ENCODE assay signal across 9 mouse cellular contexts in genomic region chr2:118245914-118246313, GRCm38 (mm10). TPM values are rescaled to one million over a fixed set of nuclear protein-coding genes. Genes with fewer than 3 reads are reported as not detected.
A peak's percentile ranks its signal among the peaks of the same experiment; 100 is the strongest.
DNase-seq lines count a peak whose midpoint lies in the region; ATAC-seq and TF ChIP-seq lines count a peak whose summit lies in the region.
"Had no signal": no experiment of that assay in that cellular context is flagged by ENCODE, and none has a peak within 500 bp of the region (broad histone marks: within the 10 kb centered on the region; RNA-seq: fewer than 3 reads in every experiment).

No protein-coding gene starts in this region.

- no peaks in the 10 kb centered on the region for H3K27me3 ChIP-seq in E14TG2a.4 (ENCODE audit: insufficient read depth, low read length)
- no peaks in the 10 kb centered on the region for H3K27me3 ChIP-seq in embryonic facial prominence, embryonic 15.5 days
- H3K27me3 ChIP-seq in heart, postnatal 0 days (ENCODE audit: control insufficient read depth, insufficient read depth, low read length), result peaks cover 6% of the 10 kb centered on the region

- no peaks in the 10 kb centered on the region for H3K9me3 ChIP-seq in E14TG2a.4 (ENCODE audit: low read length)
- no peaks in the 10 kb centered on the region for H3K9me3 ChIP-seq in embryonic facial prominence, embryonic 15.5 days (replicated peaks)
- H3K9me3 ChIP-seq in heart, postnatal 0 days (replicated peaks; ENCODE audit: control insufficient read depth, low read length), result no peaks in the 10 kb centered on the region
- H3K9me3 ChIP-seq: heart, embryonic 13.5 days had no signal

- no peak overlapping the region for H3K9ac ChIP-seq in embryonic facial prominence, embryonic 15.5 days
- no peak overlapping the region for H3K9ac ChIP-seq in heart, postnatal 0 days (replicated peaks; ENCODE audit: low read depth, low read length)
- H3K9ac ChIP-seq: heart, embryonic 13.5 days had no signal

- H3K27ac ChIP-seq in bone marrow, adult 2 months (ENCODE audit: control insufficient read depth, insufficient read depth, low read depth, low read length, poor library complexity), result no peak overlapping the region
- no peak overlapping the region for H3K27ac ChIP-seq in embryonic facial prominence, embryonic 15.5 days (replicated peaks)
- H3K27ac ChIP-seq in heart, postnatal 0 days (ENCODE audit: low read depth), result no peak overlapping the region
- H3K27ac ChIP-seq: heart, embryonic 13.5 days had no signal

- H3K4me1 ChIP-seq in E14TG2a.4 (replicated peaks; ENCODE audit: low read depth, low read length), result no peaks in the 10 kb centered on the region
- no peaks in the 10 kb centered on the region for H3K4me1 ChIP-seq in bone marrow, adult 2 months (ENCODE audit: control insufficient read depth, insufficient read depth, low read length)
- no peaks in the 10 kb centered on the region for H3K4me1 ChIP-seq in embryonic facial prominence, embryonic 15.5 days
- no peaks in the 10 kb centered on the region for H3K4me1 ChIP-seq in heart, postnatal 0 days (ENCODE audit: control insufficient read depth, insufficient read depth)
- no peaks in the 10 kb centered on the region for H3K4me1 ChIP-seq in lung, adult 2 months (ENCODE audit: control insufficient read depth, insufficient read depth, low read length)
- H3K4me1 ChIP-seq: heart, embryonic 13.5 days had no signal

- no peak overlapping the region for H3K4me3 ChIP-seq in E14TG2a.4 (replicated peaks; ENCODE audit: low read length)
- H3K4me3 ChIP-seq in bone marrow, adult 2 months (replicated peaks; ENCODE audit: control insufficient read depth, low read depth, low read length), result no peak overlapping the region
- H3K4me3 ChIP-seq in embryonic facial prominence, embryonic 15.5 days (replicated peaks), result no peak overlapping the region
- no peak overlapping the region for H3K4me3 ChIP-seq in heart, postnatal 0 days (ENCODE audit: low read depth, low read length)
- no peak overlapping the region for H3K4me3 ChIP-seq in lung, adult 2 months (replicated peaks; ENCODE audit: extremely low read depth, low read depth, low read length)
- H3K4me3 ChIP-seq: heart, embryonic 13.5 days had no signal

- peak; percentile 51 for TF ChIP-seq CTCF in E14TG2a.4 (conservative IDR thresholded peaks at IDR 0.05; ENCODE audit: low read length)
- TF ChIP-seq CTCF in bone marrow, adult 2 months (IDR thresholded peaks at IDR 0.05; ENCODE audit: control insufficient read depth, insufficient read depth, low read length), result peak; percentile 76
- peak; percentile 86 for TF ChIP-seq CTCF in heart, postnatal 0 days (IDR thresholded peaks at IDR 0.05; ENCODE audit: low read depth)
- TF ChIP-seq CTCF in lung, adult 2 months (IDR thresholded peaks at IDR 0.05; ENCODE audit: insufficient read depth, low read length), result peak; percentile 77

- TF ChIP-seq EP300 in heart, postnatal 0 days (IDR thresholded peaks at IDR 0.05; ENCODE audit: low read depth), result no peak

- H3K36me3 ChIP-seq in E14TG2a.4 (ENCODE audit: insufficient read depth, low read length), result no peaks in the 10 kb centered on the region
- no peaks in the 10 kb centered on the region for H3K36me3 ChIP-seq in embryonic facial prominence, embryonic 15.5 days
- H3K36me3 ChIP-seq in heart, postnatal 0 days (replicated peaks; ENCODE audit: control insufficient read depth, insufficient read depth, low read length), result no peaks in the 10 kb centered on the region
- H3K36me3 ChIP-seq: heart, embryonic 13.5 days had no signal

- 0 out of 2 replicates have a peak, but pooled peaks have one; percentile 19 for ATAC-seq in embryonic facial prominence, embryonic 15.5 days (ENCODE audit: insufficient number of reproducible peaks, low FRiP score, low TSS enrichment, low read depth)
- ATAC-seq in heart, postnatal 0 days (ENCODE audit: insufficient read depth, low read depth), result no peak

- peak; percentile 71 for DNase-seq in heart, postnatal 0 days (ENCODE audit: low spot score)
- DNase-seq in kidney, postnatal 25 days, result peak; percentile 80 to 89
- DNase-seq in lung, adult 2 months, result peak; percentile 69
- peak; percentile 34 for DNase-seq in ovary, postnatal 10 days (ENCODE audit: low spot score)
- DNase-seq in thymus, postnatal 0 days (ENCODE audit: low spot score), result peak; percentile 72

- TF ChIP-seq POLR2A in bone marrow, adult 2 months (IDR thresholded peaks at IDR 0.05; ENCODE audit: borderline replicate concordance, control insufficient read depth, low read depth, low read length), result no peak
- TF ChIP-seq POLR2A in lung, adult 2 months (IDR thresholded peaks at IDR 0.05; ENCODE audit: borderline replicate concordance, extremely low read depth, low read depth, low read length), result no peak

- H3K4me2 ChIP-seq in embryonic facial prominence, embryonic 15.5 days (replicated peaks), result no peak overlapping the region
- no peak overlapping the region for H3K4me2 ChIP-seq in heart, postnatal 0 days (ENCODE audit: low read depth, low read length)
- H3K4me2 ChIP-seq: heart, embryonic 13.5 days had no signal

- 8% methylated on average over 10 of the region's 10 CpGs for WGBS in bone marrow, adult 2 months
- WGBS in embryonic facial prominence, embryonic 15.5 days, result 12% methylated on average over 10 of the region's 10 CpGs
- 10% methylated on average over 10 of the region's 10 CpGs for WGBS in heart, postnatal 0 days
- WGBS in lung, adult 2 months, result 7% methylated on average over 10 of the region's 10 CpGs

RNA-seq across cellular contexts. Expression of gene Fsip1, which starts 10.9 kb away (rescaled TPM):
- not detected in 2 replicates for polyA plus RNA-seq in bone marrow, adult 2 months (2011; ENCODE audit: insufficient read depth, insufficient read length, low replicate concordance, missing spikeins)
- 1.2 and 2.6 TPM in 2 replicates for polyA plus RNA-seq in embryonic facial prominence, embryonic 15.5 days (2015; fragmentation: Nextera tagmentation; extraction: Ambion mirVana)
- not detected in 2 replicates for total RNA-seq in heart, postnatal 0 days (2014; rRNA removed; ENCODE audit: low replicate concordance)
- polyA plus RNA-seq in heart, postnatal 0 days (2015; fragmentation: Nextera tagmentation; extraction: Ambion mirVana), result 0.05 and 0.11 TPM in 2 replicates
- polyA plus RNA-seq in lung, adult 2 months (2012; rRNA removed), result 0.50 and 0.60 TPM in 2 replicates
- polyA plus RNA-seq in thymus, postnatal 0 days (2015; fragmentation: Nextera tagmentation; extraction: Ambion mirVana), result 0.93 and 1.4 TPM in 2 replicates
- polyA plus RNA-seq: heart, embryonic 13.5 days had no signal

Comparison
In these comparisons a context has a peak if more than half of its experiments do, and no peak if none do; other contexts are left out.
1. DNase-seq: peak in every context shown above with its lines; median percentile 84 in kidney, postnatal 25 days; 72 in thymus, postnatal 0 days; 71 in heart, postnatal 0 days; 69 in lung, adult 2 months; 34 in ovary, postnatal 10 days.